Mouse (Mus musculus) megakaryocyte-erythroid progenitor cell, adult 5 weeks (primary cell): ENCODE results near the gene Cep85l. TPM values are rescaled to one million over a fixed set of nuclear protein-coding genes. Genes with fewer than 3 reads are reported as not detected.

Source experiments
- polyA plus RNA-seq: library from polyadenylated mRNA; stranded (reverse); fragments of >175 nt; gene quantifications from 2 replicates; pipeline ENCODE4 v1.2.3, GENCODE M21; 2012

Gene Cep85l
- polyA plus RNA-seq: 4.7 and 5.0 TPM in 2 replicates

DNA sequence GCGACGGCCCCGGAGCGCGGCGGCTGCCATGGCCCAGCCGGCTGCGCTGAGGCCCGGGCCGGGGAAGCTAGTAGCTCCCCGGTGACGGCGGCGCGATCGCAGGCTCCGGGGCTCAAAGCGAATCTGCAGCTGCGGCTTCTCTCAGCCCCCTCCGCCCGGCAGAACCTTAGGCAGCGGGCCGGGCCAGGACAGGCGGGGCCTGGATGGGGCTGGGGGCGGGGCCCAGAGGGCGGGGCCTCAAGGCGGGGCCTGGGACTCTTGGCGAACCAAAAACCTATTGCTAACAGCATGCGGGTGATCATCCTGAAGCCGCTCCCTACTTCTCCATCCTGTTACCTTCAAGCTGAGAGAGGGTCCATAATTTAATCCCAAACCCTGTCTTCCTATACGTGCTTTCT is at the start of gene Cep85l:
Gene Cep85l (minus strand): TSS at position 239 of the 398 bp plus-strand sequence.

GRCm38 (mm10) chr10:53337162-53337923 is 42.4 kb downstream of the Cep85l start, which contains the start of gene Pln:
TSS of gene Pln (plus strand) at chr10:53337667.

Other genes starting within 250 kb of the Cep85l start
- gene Pln, start 42.3 kb downstream of the Cep85l start, polyA plus RNA-seq: not detected in 2 replicates
- gene Asf1a, start 216.8 kb upstream of the Cep85l start, polyA plus RNA-seq: 10.0 and 12.1 TPM in 2 replicates